Mouse (Mus musculus): ENCODE measurements at regions not wholly inside any gene's neighbourhood (a gene's known extent, or its start where the extent isn't known, plus 50 kb on each side); places are given as distances from the start of the nearest gene placed in this dataset.

GRCm38 (mm10) chr1:186286401-186286800, 169.3 kb upstream of the Lyplal1 start:
- no peak for DNase-seq

GRCm38 (mm10) chr1:186277981-186278634, 161.0 kb upstream of the Lyplal1 start:
- DNase-seq: no peak

GRCm38 (mm10) chr1:186271436-186271835, 154.3 kb upstream of the Lyplal1 start:
- DNase-seq: no peak

- no peak for DNase-seq
Observed at GRCm38 (mm10) chr1:186267317-186267716, 150.2 kb upstream of the Lyplal1 start.

GRCm38 (mm10) chr1:186264639-186265038, 147.5 kb upstream of the Lyplal1 start:
- no peak for DNase-seq

GRCm38 (mm10) chr1:186263955-186264354, 146.8 kb upstream of the Lyplal1 start:
- no peak for DNase-seq

GRCm38 (mm10) chr1:186263196-186263595, 146.1 kb upstream of the Lyplal1 start:
- DNase-seq: no peak

- no peak for DNase-seq
Observed at GRCm38 (mm10) chr1:186262040-186262439, 144.9 kb upstream of the Lyplal1 start.

GRCm38 (mm10) chr1:186261326-186261833, 144.3 kb upstream of the Lyplal1 start:
- DNase-seq: no peak

- DNase-seq: no peak
Observed at GRCm38 (mm10) chr1:186257611-186258010, 140.5 kb upstream of the Lyplal1 start.

- DNase-seq: peak in 1 of 2 experiments; percentile 4
Observed at GRCm38 (mm10) chr1:186255476-186256080, 138.5 kb upstream of the Lyplal1 start.

GRCm38 (mm10) chr1:186254500-186254899, 137.4 kb upstream of the Lyplal1 start:
- no peak for DNase-seq

GRCm38 (mm10) chr1:186252551-186252950, 135.4 kb upstream of the Lyplal1 start:
- no peak for DNase-seq

- no peak for DNase-seq
Observed at GRCm38 (mm10) chr1:186250316-186250715, 133.2 kb upstream of the Lyplal1 start.

GRCm38 (mm10) chr1:186249214-186249613, 132.1 kb upstream of the Lyplal1 start:
- DNase-seq: no peak

GRCm38 (mm10) chr1:186245723-186246440, 128.8 kb upstream of the Lyplal1 start:
- DNase-seq: no peak

- DNase-seq: no peak
Observed at GRCm38 (mm10) chr1:186241112-186241511, 124.0 kb upstream of the Lyplal1 start.

- DNase-seq: no peak
Observed at GRCm38 (mm10) chr1:186237556-186237955, 120.4 kb upstream of the Lyplal1 start.

GRCm38 (mm10) chr1:186236267-186237020, 119.3 kb upstream of the Lyplal1 start:
- no peak for DNase-seq

GRCm38 (mm10) chr1:186234536-186234935, 117.4 kb upstream of the Lyplal1 start:
- DNase-seq: no peak

GRCm38 (mm10) chr1:186230476-186230875, 113.4 kb upstream of the Lyplal1 start:
- DNase-seq: no peak

- DNase-seq: no peak
Observed at GRCm38 (mm10) chr1:186229856-186230255, 112.7 kb upstream of the Lyplal1 start.

- no peak for DNase-seq
Observed at GRCm38 (mm10) chr1:186228396-186228795, 111.3 kb upstream of the Lyplal1 start.
